Mouse (Mus musculus): ENCODE results near the gene Zdhhc7. TPM values are rescaled to one million over a fixed set of nuclear protein-coding genes. Genes with fewer than 3 reads are reported as not detected.
A peak's percentile ranks its signal among the peaks of the same experiment; 100 is the strongest.

Zdhhc7 gene
- polyA plus RNA-seq, 1 experiment from 2014 or later = 28.0 TPM

GRCm38 (mm10) chr8:120089511-120089910, 11.8 kb downstream of the Zdhhc7 start:
- Histone ChIP-seq H3K27ac (ENCODE audit: low read depth, low read length) (no peak overlapping the region), H3K36me3 (ENCODE audit: control insufficient read depth, insufficient read depth, low read length) (peaks cover 35% of the 10 kb centered on the region), H3K27me3 (replicated peaks; ENCODE audit: control insufficient read depth, insufficient read depth, low read length) (no peaks in the 10 kb centered on the region), H3K9me3 (ENCODE audit: control insufficient read depth, low read length) (no peaks in the 10 kb centered on the region), H3K4me1 (ENCODE audit: control insufficient read depth, insufficient read depth, low read depth, low read length) (no peaks in the 10 kb centered on the region), H3K4me3 (ENCODE audit: low read length) (no peak overlapping the region), H3K9ac (ENCODE audit: low read depth, low read length) (no peak overlapping the region), H3K4me2 (ENCODE audit: low read length) (no peak overlapping the region)
- no peak for ATAC-seq
- 79% methylated on average over 7 of the region's 7 CpGs for WGBS

- 94% methylated on average over 8 of the region's 8 CpGs for WGBS
- H3K4me2 ChIP-seq (ENCODE audit: low read length) = no peak overlapping the region
- no peaks in the 10 kb centered on the region for H3K27me3 ChIP-seq (replicated peaks; ENCODE audit: control insufficient read depth, insufficient read depth, low read length)
- H3K9ac ChIP-seq (ENCODE audit: low read depth, low read length) = no peak overlapping the region
- ATAC-seq = no peak
- no peak overlapping the region for H3K27ac ChIP-seq (ENCODE audit: low read depth, low read length)
- peaks cover 38% of the 10 kb centered on the region for H3K36me3 ChIP-seq (ENCODE audit: control insufficient read depth, insufficient read depth, low read length)
- H3K4me3 ChIP-seq (ENCODE audit: low read length) = no peak overlapping the region
- H3K4me1 ChIP-seq (ENCODE audit: control insufficient read depth, insufficient read depth, low read depth, low read length) = no peaks in the 10 kb centered on the region
- no peaks in the 10 kb centered on the region for H3K9me3 ChIP-seq (ENCODE audit: control insufficient read depth, low read length)
Measured at GRCm38 (mm10) chr8:120084783-120085182, 16.5 kb downstream of the Zdhhc7 start.

GRCm38 (mm10) chr8:120083261-120083660, 18.0 kb downstream of the Zdhhc7 start:
- no peaks in the 10 kb centered on the region for H3K27me3 ChIP-seq (replicated peaks; ENCODE audit: control insufficient read depth, insufficient read depth, low read length)
- no peak overlapping the region for H3K4me2 ChIP-seq (ENCODE audit: low read length)
- peaks cover 38% of the 10 kb centered on the region for H3K36me3 ChIP-seq (ENCODE audit: control insufficient read depth, insufficient read depth, low read length)
- H3K9ac ChIP-seq (ENCODE audit: low read depth, low read length) = no peak overlapping the region
- 81% methylated on average over 8 of the region's 8 CpGs for WGBS
- ATAC-seq = peak; percentile 61; the same call in 1 of the 2 replicates
- H3K4me3 ChIP-seq (ENCODE audit: low read length) = no peak overlapping the region
- no peaks in the 10 kb centered on the region for H3K4me1 ChIP-seq (ENCODE audit: control insufficient read depth, insufficient read depth, low read depth, low read length)
- H3K9me3 ChIP-seq (ENCODE audit: control insufficient read depth, low read length) = no peaks in the 10 kb centered on the region
- no peak overlapping the region for H3K27ac ChIP-seq (ENCODE audit: low read depth, low read length)

- Histone ChIP-seq H3K27ac (ENCODE audit: low read depth, low read length) (no peak overlapping the region), H3K4me3 (ENCODE audit: low read length) (no peak overlapping the region), H3K4me2 (ENCODE audit: low read length) (no peak overlapping the region), H3K4me1 (ENCODE audit: control insufficient read depth, insufficient read depth, low read depth, low read length) (no peaks in the 10 kb centered on the region), H3K36me3 (ENCODE audit: control insufficient read depth, insufficient read depth, low read length) (peaks cover 17% of the 10 kb centered on the region), H3K27me3 (replicated peaks; ENCODE audit: control insufficient read depth, insufficient read depth, low read length) (no peaks in the 10 kb centered on the region), H3K9ac (ENCODE audit: low read depth, low read length) (no peak overlapping the region), H3K9me3 (ENCODE audit: control insufficient read depth, low read length) (no peaks in the 10 kb centered on the region)
- WGBS = 65% methylated on average over 5 of the region's 5 CpGs
- ATAC-seq = no peak
Measured at GRCm38 (mm10) chr8:120079361-120079760, 21.9 kb downstream of the Zdhhc7 start.

- ATAC-seq = peak; percentile 62; the same call in 1 of the 2 replicates
- WGBS = 15% methylated on average over 10 of the region's 10 CpGs
- no peaks in the 10 kb centered on the region for H3K9me3 ChIP-seq (ENCODE audit: control insufficient read depth, low read length)
Measured at GRCm38 (mm10) chr8:120078080-120078479, 23.2 kb downstream of the Zdhhc7 start.

GRCm38 (mm10) chr8:120075347-120075746, 25.9 kb downstream of the Zdhhc7 start:
- Histone ChIP-seq H3K9ac (ENCODE audit: low read depth, low read length) (no peak overlapping the region; the same call in 1 of the 2 replicates), H3K4me2 (ENCODE audit: low read length) (no peak overlapping the region), H3K27me3 (replicated peaks; ENCODE audit: control insufficient read depth, insufficient read depth, low read length) (no peaks in the 10 kb centered on the region), H3K27ac (ENCODE audit: low read depth, low read length) (no peak overlapping the region), H3K4me1 (ENCODE audit: control insufficient read depth, insufficient read depth, low read depth, low read length) (no peaks in the 10 kb centered on the region; the same call in 1 of the 2 replicates), H3K36me3 (ENCODE audit: control insufficient read depth, insufficient read depth, low read length) (peaks cover under 1% of the 10 kb centered on the region; the same call in 1 of the 2 replicates), H3K9me3 (ENCODE audit: control insufficient read depth, low read length) (no peaks in the 10 kb centered on the region), H3K4me3 (ENCODE audit: low read length) (no peak overlapping the region)
- WGBS = 41% methylated on average over 6 of the region's 6 CpGs
- ATAC-seq = no peak

More at GRCm38 (mm10) chr8:120078080-120078479, 23.2 kb downstream of the Zdhhc7 start:
- H3K27ac ChIP-seq (ENCODE audit: low read depth, low read length) = no peak overlapping the region
- H3K27me3 ChIP-seq (replicated peaks; ENCODE audit: control insufficient read depth, insufficient read depth, low read length) = no peaks in the 10 kb centered on the region
- no peak overlapping the region for H3K9ac ChIP-seq (ENCODE audit: low read depth, low read length)
- H3K36me3 ChIP-seq (ENCODE audit: control insufficient read depth, insufficient read depth, low read length) = peaks cover 14% of the 10 kb centered on the region
- H3K4me2 ChIP-seq (ENCODE audit: low read length) = no peak overlapping the region
- no peaks in the 10 kb centered on the region for H3K4me1 ChIP-seq (ENCODE audit: control insufficient read depth, insufficient read depth, low read depth, low read length)
- H3K4me3 ChIP-seq (ENCODE audit: low read length) = no peak overlapping the region

- H3K36me3 ChIP-seq (ENCODE audit: control insufficient read depth, insufficient read depth, low read length) = no peaks in the 10 kb centered on the region
- H3K9me3 ChIP-seq (ENCODE audit: control insufficient read depth, low read length) = no peaks in the 10 kb centered on the region
- no peak overlapping the region for H3K9ac ChIP-seq (ENCODE audit: low read depth, low read length)
- no peak overlapping the region for H3K4me3 ChIP-seq (ENCODE audit: low read length)
- H3K27me3 ChIP-seq (replicated peaks; ENCODE audit: control insufficient read depth, insufficient read depth, low read length) = no peaks in the 10 kb centered on the region
- H3K4me2 ChIP-seq (ENCODE audit: low read length) = no peak overlapping the region
- 77% methylated on average over 6 of the region's 6 CpGs for WGBS
- no peak for ATAC-seq
- no peaks in the 10 kb centered on the region; the same call in 1 of the 2 replicates for H3K4me1 ChIP-seq (ENCODE audit: control insufficient read depth, insufficient read depth, low read depth, low read length)
- no peak overlapping the region for H3K27ac ChIP-seq (ENCODE audit: low read depth, low read length)
Measured at GRCm38 (mm10) chr8:120074516-120074915, 26.8 kb downstream of the Zdhhc7 start.

- no peaks in the 10 kb centered on the region for H3K9me3 ChIP-seq (ENCODE audit: control insufficient read depth, low read length)
- H3K36me3 ChIP-seq (ENCODE audit: control insufficient read depth, insufficient read depth, low read length) = no peaks in the 10 kb centered on the region
- H3K27ac ChIP-seq (ENCODE audit: low read depth, low read length) = no peak overlapping the region
- H3K9ac ChIP-seq (ENCODE audit: low read depth, low read length) = no peak overlapping the region
- H3K4me1 ChIP-seq (ENCODE audit: control insufficient read depth, insufficient read depth, low read depth, low read length) = no peaks in the 10 kb centered on the region; the same call in 1 of the 2 replicates
- no peak overlapping the region for H3K4me2 ChIP-seq (ENCODE audit: low read length)
- H3K27me3 ChIP-seq (replicated peaks; ENCODE audit: control insufficient read depth, insufficient read depth, low read length) = no peaks in the 10 kb centered on the region
- ATAC-seq = no peak
- 89% methylated on average over 8 of the region's 8 CpGs for WGBS
- H3K4me3 ChIP-seq (ENCODE audit: low read length) = no peak overlapping the region
Measured at GRCm38 (mm10) chr8:120072827-120073226, 28.5 kb downstream of the Zdhhc7 start.

GRCm38 (mm10) chr8:120072259-120072658, 29.0 kb downstream of the Zdhhc7 start:
- no peak overlapping the region for H3K9ac ChIP-seq (ENCODE audit: low read depth, low read length)
- H3K4me1 ChIP-seq (ENCODE audit: control insufficient read depth, insufficient read depth, low read depth, low read length) = no peaks in the 10 kb centered on the region; the same call in 1 of the 2 replicates
- no peak overlapping the region for H3K27ac ChIP-seq (ENCODE audit: low read depth, low read length)
- H3K4me3 ChIP-seq (ENCODE audit: low read length) = no peak overlapping the region
- no peaks in the 10 kb centered on the region for H3K27me3 ChIP-seq (replicated peaks; ENCODE audit: control insufficient read depth, insufficient read depth, low read length)
- 52% methylated on average over 9 of the region's 9 CpGs for WGBS
- no peaks in the 10 kb centered on the region for H3K36me3 ChIP-seq (ENCODE audit: control insufficient read depth, insufficient read depth, low read length)
- ATAC-seq = no peak
- H3K9me3 ChIP-seq (ENCODE audit: control insufficient read depth, low read length) = 0 out of 2 replicates have a peak, but pooled peaks cover 2% of the 10 kb centered on the region
- H3K4me2 ChIP-seq (ENCODE audit: low read length) = no peak overlapping the region

All from hindbrain, embryonic 16.5 days (tissue).